Mouse (Mus musculus) forebrain, embryonic 16.5 days (tissue): ENCODE results near the gene Vash2. TPM values are rescaled to one million over a fixed set of nuclear protein-coding genes. Genes with fewer than 3 reads are reported as not detected.
"Not testable (repeated sequence)": the region's sequence is repeated elsewhere in the genome, so short reads cannot be mapped to it uniquely, and the experiment has no call there.

Source experiments
- ATAC-seq: fragments of 200-750 bp; cut with Nextera tagmentation; 2 replicates; pipeline ENCODE4 v1.8.0; 2017; ENCODE audit warnings: mild to moderate bottlenecking, moderate library complexity
- H3K27ac ChIP-seq: fragments of 300-500 bp; sonication (generic); 2 replicates; pipeline ENCODE4 v1.5.1; 2014; ENCODE audit warnings: low read length, control low read depth
- H3K27me3 ChIP-seq: fragments of 300-500 bp; sonication (generic); replicated peaks from 2 replicates; pipeline ENCODE4 v1.6.1; 2014; ENCODE audit warnings: low read length; ENCODE audit not compliant: control insufficient read depth, insufficient read depth
- H3K36me3 ChIP-seq: fragments of 300-500 bp; sonication (generic); 2 replicates; pipeline ENCODE4 v1.6.1; 2014; ENCODE audit not compliant: control insufficient read depth, insufficient read depth
- H3K4me1 ChIP-seq: fragments of 300-500 bp; sonication (generic); replicated peaks from 2 replicates; pipeline ENCODE4 v1.6.1; 2014; ENCODE audit warnings: low read length; ENCODE audit not compliant: control insufficient read depth, insufficient read depth
- H3K4me2 ChIP-seq: fragments of 300-500 bp; sonication (generic); 2 replicates; pipeline ENCODE4 v1.6.1; 2014; ENCODE audit warnings: mild to moderate bottlenecking, low read length, control low read depth
- H3K4me3 ChIP-seq: fragments of 300-500 bp; sonication (generic); replicated peaks from 2 replicates; pipeline ENCODE4 v1.5.1; 2014; ENCODE audit warnings: mild to moderate bottlenecking, low read length, control low read depth
- H3K9ac ChIP-seq: fragments of 300-500 bp; sonication (generic); replicated peaks from 2 replicates; pipeline ENCODE4 v1.6.1; 2014; ENCODE audit warnings: low read depth, low read length, control low read depth
- H3K9me3 ChIP-seq: fragments of 300-500 bp; sonication (generic); 2 replicates; pipeline ENCODE4 v1.6.1; 2016; ENCODE audit warnings: low read length; ENCODE audit not compliant: control insufficient read depth
- WGBS: fragments of 180-500 bp; shearing (Covaris S2); extraction: QIAGEN DNeasy Blood & Tissue Kit; methylation state at CpG from one replicate; pipeline ENCODE4 v1.1.7; 2014; 5-methylcytosine and 5-hydroxymethylcytosine counted together
- polyA plus RNA-seq: library from polyadenylated mRNA; unstranded; fragments of >200 nt; fragmentation: Nextera tagmentation; extraction: Ambion mirVana; gene quantifications from 2 replicates; pipeline ENCODE4 v1.2.1, GENCODE M21; 2015

Gene Vash2
- polyA plus RNA-seq, 1 experiment from 2014 or later, result 99.9 TPM

GRCm38 (mm10) chr1:190939803-190940202, 39.3 kb downstream of the Vash2 start:
- H3K36me3 ChIP-seq, result peaks cover 43% of the 10 kb centered on the region
- 95% methylated on average over 7 of the region's 7 CpGs for WGBS

GRCm38 (mm10) chr1:190930181-190930580, 48.9 kb downstream of the Vash2 start:
- Histone ChIP-seq H3K9me3 (no peaks in the 10 kb centered on the region), H3K9ac (no peak overlapping the region), H3K27me3 (no peaks in the 10 kb centered on the region), H3K4me3 (no peak overlapping the region), H3K4me1 (peaks cover 10% of the 10 kb centered on the region), H3K4me2 (no peak overlapping the region), H3K27ac (no peak overlapping the region), H3K36me3 (peaks cover 8% of the 10 kb centered on the region; the same call in 1 of the 2 replicates)
- WGBS, result 93% methylated on average over 6 of the region's 6 CpGs
- ATAC-seq, result no peak

More at GRCm38 (mm10) chr1:190939803-190940202, 39.3 kb downstream of the Vash2 start:
- H3K4me1 ChIP-seq, result no peaks in the 10 kb centered on the region
- no peak overlapping the region for H3K4me2 ChIP-seq
- no peak for ATAC-seq
- no peaks in the 10 kb centered on the region for H3K9me3 ChIP-seq
- no peak overlapping the region for H3K27ac ChIP-seq
- H3K27me3 ChIP-seq, result no peaks in the 10 kb centered on the region
- H3K9ac ChIP-seq, result no peak overlapping the region
- H3K4me3 ChIP-seq, result no peak overlapping the region

GRCm38 (mm10) chr1:190929010-190929695, 49.9 kb downstream of the Vash2 start:
- peaks cover 3% of the 10 kb centered on the region; the same call in 1 of the 2 replicates for H3K36me3 ChIP-seq
- peak overlapping the region; percentile 87 for H3K4me3 ChIP-seq
- no peaks in the 10 kb centered on the region for H3K27me3 ChIP-seq
- no peak for ATAC-seq
- peak overlapping the region; percentile 95 for H3K9ac ChIP-seq
- no peaks in the 10 kb centered on the region for H3K9me3 ChIP-seq
- 6% methylated on average over 27 of the region's 27 CpGs for WGBS
- H3K27ac ChIP-seq, result peak overlapping the region; percentile 99
- peaks cover 10% of the 10 kb centered on the region for H3K4me1 ChIP-seq
- peak overlapping the region; percentile 71 for H3K4me2 ChIP-seq

- Histone ChIP-seq H3K27me3 (no peaks in the 10 kb centered on the region), H3K4me1 (peaks cover 10% of the 10 kb centered on the region), H3K4me2 (peak overlapping the region; percentile 87), H3K9me3 (no peaks in the 10 kb centered on the region), H3K27ac (peak overlapping the region; percentile 99), H3K36me3 (peaks cover 3% of the 10 kb centered on the region; the same call in 1 of the 2 replicates), H3K4me3 (peak overlapping the region; percentile 87), H3K9ac (peak overlapping the region; percentile 95)
- peak; percentile 98 for ATAC-seq
- WGBS, result under 1% methylated on average over 57 of the region's 79 CpGs
Observed at GRCm38 (mm10) chr1:190928370-190929009, 50.6 kb downstream of the Vash2 start.

- no peaks in the 10 kb centered on the region for H3K9me3 ChIP-seq
- WGBS, result 21% methylated on average over 16 of the region's 16 CpGs
- H3K4me2 ChIP-seq, result peak overlapping the region; percentile 87
- no peaks in the 10 kb centered on the region for H3K27me3 ChIP-seq
- H3K4me1 ChIP-seq, result peaks cover 10% of the 10 kb centered on the region
- H3K4me3 ChIP-seq, result peak overlapping the region; percentile 87
- H3K36me3 ChIP-seq, result peaks cover under 1% of the 10 kb centered on the region; the same call in 1 of the 2 replicates
- H3K27ac ChIP-seq, result peak overlapping the region; percentile 99
- peak; percentile 34 for ATAC-seq
- H3K9ac ChIP-seq, result peak overlapping the region; percentile 95
Observed at GRCm38 (mm10) chr1:190927751-190928369, 51.2 kb downstream of the Vash2 start.

GRCm38 (mm10) chr1:190927311-190927710, 51.8 kb downstream of the Vash2 start:
- ATAC-seq, result no peak

GRCm38 (mm10) chr1:190924812-190925211, 54.3 kb downstream of the Vash2 start, which contains the start of gene Angel2:
TSS of gene Angel2 (plus strand) at chr1:190925112.
- not testable (repeated sequence) for ATAC-seq, H3K4me3 ChIP-seq, H3K27ac ChIP-seq, H3K4me1 ChIP-seq, H3K4me2 ChIP-seq, H3K27me3 ChIP-seq, H3K9ac ChIP-seq, H3K36me3 ChIP-seq, H3K9me3 ChIP-seq
- 88% methylated on average over 3 of the region's 3 CpGs for WGBS

More at GRCm38 (mm10) chr1:190927311-190927710, 51.8 kb downstream of the Vash2 start:
- Histone ChIP-seq H3K9me3 (no peaks in the 10 kb centered on the region), H3K4me3 (no peak overlapping the region), H3K9ac (no peak overlapping the region), H3K4me2 (peak overlapping the region; percentile 87; the same call in 1 of the 2 replicates), H3K36me3 (no peaks in the 10 kb centered on the region), H3K4me1 (peaks cover 10% of the 10 kb centered on the region), H3K27ac (no peak overlapping the region), H3K27me3 (no peaks in the 10 kb centered on the region)
- 94% methylated on average over 3 of the region's 3 CpGs for WGBS

- Histone ChIP-seq H3K9ac (no peak overlapping the region), H3K27me3 (no peaks in the 10 kb centered on the region; the same call in 1 of the 2 replicates), H3K27ac (no peak overlapping the region), H3K9me3 (no peaks in the 10 kb centered on the region), H3K36me3 (no peaks in the 10 kb centered on the region), H3K4me1 (no peaks in the 10 kb centered on the region), H3K4me2 (no peak overlapping the region), H3K4me3 (no peak overlapping the region)
- WGBS, result 74% methylated on average over 8 of the region's 8 CpGs
- ATAC-seq, result no peak
Observed at GRCm38 (mm10) chr1:190919725-190920469, 59.2 kb downstream of the Vash2 start.
